Mouse (Mus musculus): Measurements from ENCODE around the gene Odf2. TPM values are rescaled to one million over a fixed set of nuclear protein-coding genes. Genes with fewer than 3 reads are reported as not detected.
"Not testable (repeated sequence)": the region's sequence is repeated elsewhere in the genome, so short reads cannot be mapped to it uniquely, and the experiment has no call there.

Gene Odf2
- polyA plus RNA-seq, 1 experiment from 2014 or later, result 21.8 TPM

GRCm38 (mm10) chr2:29898081-29898480, 9.1 kb downstream of the Odf2 start:
- Histone ChIP-seq H3K27ac (ENCODE audit: low read length) (no peak overlapping the region), H3K9me3 (ENCODE audit: low read length) (no peaks in the 10 kb centered on the region), H3K4me1 (ENCODE audit: insufficient read depth, low read depth, low read length) (no peaks in the 10 kb centered on the region), H3K4me3 (ENCODE audit: low read depth, low read length) (no peak overlapping the region), H3K9ac (replicated peaks; ENCODE audit: low read depth) (no peak overlapping the region), H3K36me3 (ENCODE audit: insufficient read depth, low read length) (peaks cover 85% of the 10 kb centered on the region), H3K27me3 (replicated peaks; ENCODE audit: insufficient read depth, low read length) (no peaks in the 10 kb centered on the region), H3K4me2 (replicated peaks; ENCODE audit: low read depth, low read length) (no peak overlapping the region)
- 88% methylated on average over 1 of the region's 1 CpGs for whole genome bisulfite sequencing
- no peak for DNase-seq (ENCODE audit: low spot score)
- TF ChIP-seq EP300 (IDR thresholded peaks at IDR 0.05) (no peak), CTCF (IDR thresholded peaks at IDR 0.05) (no peak)
- ATAC-seq, result no peak

GRCm38 (mm10) chr2:29902194-29902593, 13.2 kb downstream of the Odf2 start:
- no peak for ATAC-seq
- H3K9me3 ChIP-seq (ENCODE audit: low read length), result no peaks in the 10 kb centered on the region
- 86% methylated on average over 10 of the region's 10 CpGs for WGBS

GRCm38 (mm10) chr2:29908171-29908570, 19.1 kb downstream of the Odf2 start:
- not testable (repeated sequence) for H3K27me3 ChIP-seq (replicated peaks; ENCODE audit: insufficient read depth, low read length); H3K4me2 ChIP-seq (replicated peaks; ENCODE audit: low read depth, low read length); DNase-seq (ENCODE audit: low spot score); H3K9ac ChIP-seq (replicated peaks; ENCODE audit: low read depth); H3K9me3 ChIP-seq (ENCODE audit: low read length); ATAC-seq; H3K27ac ChIP-seq (ENCODE audit: low read length); H3K4me3 ChIP-seq (ENCODE audit: low read depth, low read length); H3K4me1 ChIP-seq (ENCODE audit: insufficient read depth, low read depth, low read length)
- H3K36me3 ChIP-seq (ENCODE audit: insufficient read depth, low read length), result peaks cover 27% of the 10 kb centered on the region; the same call in 1 of the 2 replicates
- WGBS, result 84% methylated on average over 2 of the region's 2 CpGs

More at GRCm38 (mm10) chr2:29902194-29902593, 13.2 kb downstream of the Odf2 start:
- H3K27me3 ChIP-seq (replicated peaks; ENCODE audit: insufficient read depth, low read length), result no peaks in the 10 kb centered on the region
- no peak for DNase-seq (ENCODE audit: low spot score)
- TF ChIP-seq CTCF (IDR thresholded peaks at IDR 0.05) (no peak), EP300 (IDR thresholded peaks at IDR 0.05) (no peak)
- H3K4me3 ChIP-seq (ENCODE audit: low read depth, low read length), result no peak overlapping the region
- no peaks in the 10 kb centered on the region for H3K4me1 ChIP-seq (ENCODE audit: insufficient read depth, low read depth, low read length)
- H3K9ac ChIP-seq (replicated peaks; ENCODE audit: low read depth), result no peak overlapping the region
- H3K36me3 ChIP-seq (ENCODE audit: insufficient read depth, low read length), result peaks cover 78% of the 10 kb centered on the region
- H3K27ac ChIP-seq (ENCODE audit: low read length), result no peak overlapping the region
- H3K4me2 ChIP-seq (replicated peaks; ENCODE audit: low read depth, low read length), result no peak overlapping the region

GRCm38 (mm10) chr2:29910042-29910441, 21.0 kb downstream of the Odf2 start:
- Histone ChIP-seq H3K27me3 (replicated peaks; ENCODE audit: insufficient read depth, low read length) (no peaks in the 10 kb centered on the region), H3K4me2 (replicated peaks; ENCODE audit: low read depth, low read length) (no peak overlapping the region), H3K36me3 (ENCODE audit: insufficient read depth, low read length) (peaks cover 29% of the 10 kb centered on the region), H3K9me3 (ENCODE audit: low read length) (no peaks in the 10 kb centered on the region), H3K4me3 (ENCODE audit: low read depth, low read length) (no peak overlapping the region), H3K27ac (ENCODE audit: low read length) (no peak overlapping the region), H3K4me1 (ENCODE audit: insufficient read depth, low read depth, low read length) (no peaks in the 10 kb centered on the region), H3K9ac (replicated peaks; ENCODE audit: low read depth) (no peak overlapping the region)
- TF ChIP-seq CTCF (IDR thresholded peaks at IDR 0.05) (peak; percentile 43), EP300 (IDR thresholded peaks at IDR 0.05) (no peak)
- DNase-seq (ENCODE audit: low spot score), result no peak
- no peak for ATAC-seq
- 80% methylated on average over 2 of the region's 2 CpGs for WGBS

GRCm38 (mm10) chr2:29917621-29918020, 28.6 kb downstream of the Odf2 start:
- DNase-seq (ENCODE audit: low spot score), result no peak
- Histone ChIP-seq H3K9me3 (ENCODE audit: low read length) (no peaks in the 10 kb centered on the region), H3K27ac (ENCODE audit: low read length) (no peak overlapping the region), H3K36me3 (ENCODE audit: insufficient read depth, low read length) (peaks cover 52% of the 10 kb centered on the region), H3K4me2 (replicated peaks; ENCODE audit: low read depth, low read length) (no peak overlapping the region), H3K27me3 (replicated peaks; ENCODE audit: insufficient read depth, low read length) (no peaks in the 10 kb centered on the region), H3K4me3 (ENCODE audit: low read depth, low read length) (no peak overlapping the region), H3K9ac (replicated peaks; ENCODE audit: low read depth) (no peak overlapping the region), H3K4me1 (ENCODE audit: insufficient read depth, low read depth, low read length) (no peaks in the 10 kb centered on the region)
- 89% methylated on average over 11 of the region's 11 CpGs for WGBS
- no peak for TF ChIP-seq EP300 (IDR thresholded peaks at IDR 0.05)
- TF ChIP-seq CTCF (IDR thresholded peaks at IDR 0.05), result no peak
- ATAC-seq, result no peak

- no peak overlapping the region for H3K9ac ChIP-seq (replicated peaks; ENCODE audit: low read depth)
- no peak overlapping the region for H3K4me3 ChIP-seq (ENCODE audit: low read depth, low read length)
- H3K27me3 ChIP-seq (replicated peaks; ENCODE audit: insufficient read depth, low read length), result no peaks in the 10 kb centered on the region
- peak; percentile 66 for ATAC-seq
- H3K9me3 ChIP-seq (ENCODE audit: low read length), result no peaks in the 10 kb centered on the region
- TF ChIP-seq CTCF (IDR thresholded peaks at IDR 0.05) (no peak), EP300 (IDR thresholded peaks at IDR 0.05) (no peak)
- H3K36me3 ChIP-seq (ENCODE audit: insufficient read depth, low read length), result peaks cover 39% of the 10 kb centered on the region
- no peak overlapping the region for H3K27ac ChIP-seq (ENCODE audit: low read length)
- no peaks in the 10 kb centered on the region for H3K4me1 ChIP-seq (ENCODE audit: insufficient read depth, low read depth, low read length)
- no peak overlapping the region for H3K4me2 ChIP-seq (replicated peaks; ENCODE audit: low read depth, low read length)
- DNase-seq (ENCODE audit: low spot score), result peak; percentile 72
- 39% methylated on average over 11 of the region's 11 CpGs for WGBS
These were observed 33.0 kb downstream of the Odf2 start for GRCm38 (mm10) chr2:29922011-29922410.

GRCm38 (mm10) chr2:29926542-29926941, 37.5 kb downstream of the Odf2 start:
- Histone ChIP-seq H3K4me1 (ENCODE audit: insufficient read depth, low read depth, low read length) (no peaks in the 10 kb centered on the region), H3K36me3 (ENCODE audit: insufficient read depth, low read length) (peaks cover 43% of the 10 kb centered on the region), H3K27me3 (replicated peaks; ENCODE audit: insufficient read depth, low read length) (no peaks in the 10 kb centered on the region), H3K4me2 (replicated peaks; ENCODE audit: low read depth, low read length) (no peak overlapping the region), H3K4me3 (ENCODE audit: low read depth, low read length) (no peak overlapping the region), H3K9me3 (ENCODE audit: low read length) (no peaks in the 10 kb centered on the region), H3K27ac (ENCODE audit: low read length) (no peak overlapping the region), H3K9ac (replicated peaks; ENCODE audit: low read depth) (no peak overlapping the region)
- 88% methylated on average over 5 of the region's 5 CpGs for WGBS
- DNase-seq (ENCODE audit: low spot score), result no peak
- TF ChIP-seq CTCF (IDR thresholded peaks at IDR 0.05), result no peak
- no peak for TF ChIP-seq EP300 (IDR thresholded peaks at IDR 0.05)
- ATAC-seq, result no peak
